Mouse (Mus musculus): ENCODE results near the gene Rbpj.

DNA sequence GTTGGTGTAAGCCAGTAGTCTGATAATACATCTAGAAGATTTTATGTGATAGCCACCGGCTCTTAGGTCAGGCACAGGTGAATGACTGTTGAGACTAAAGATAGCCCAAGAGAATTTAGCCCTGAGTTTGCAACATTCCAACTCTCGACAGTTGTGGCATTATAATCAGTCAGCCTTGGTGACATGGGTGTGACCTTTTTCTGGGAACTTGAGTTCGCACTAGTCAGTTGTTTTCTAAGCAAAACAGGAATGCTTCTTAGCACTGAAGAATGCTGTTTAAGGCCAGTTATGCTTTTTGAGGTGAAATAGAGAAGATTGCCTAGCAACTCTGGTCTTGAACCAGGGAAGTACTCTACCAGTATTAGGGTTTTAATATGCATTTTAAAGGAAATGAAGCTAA is 170.8 kb downstream of the Rbpj start:
- no peak for TF ChIP-seq POLR2A (IDR thresholded peaks at IDR 0.05; ENCODE audit: extremely low read depth, insufficient read depth, low read length)
- TF ChIP-seq CTCF (IDR thresholded peaks at IDR 0.05; ENCODE audit: low read depth, low read length), result no peak

Measured in liver, adult 2 months (tissue).